24 mouse cellular contexts compared by ENCODE assay signal in the genomic region with DNA sequence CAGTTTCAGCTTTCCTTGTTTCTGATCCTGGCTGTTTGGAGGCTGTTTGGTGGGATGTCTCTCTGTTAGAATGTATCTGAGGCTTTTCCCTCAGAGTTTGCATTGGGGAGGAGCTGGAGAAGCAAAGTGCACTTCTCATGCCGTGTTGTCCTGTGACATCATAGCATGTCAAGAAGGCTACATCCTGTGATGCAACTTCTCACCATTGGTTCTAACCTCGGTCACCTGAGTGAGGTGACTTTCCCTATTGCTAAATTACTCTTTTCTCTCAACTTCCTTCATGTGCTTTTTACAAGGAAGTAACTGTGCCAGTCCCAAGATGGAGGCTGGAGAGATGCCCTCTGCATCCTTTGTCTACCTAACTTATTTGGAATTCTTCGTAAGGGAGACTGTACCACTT. TPM values are rescaled to one million over a fixed set of nuclear protein-coding genes. Genes with fewer than 3 reads are reported as not detected.
A peak's percentile ranks its signal among the peaks of the same experiment; 100 is the strongest.
DNase-seq lines count a peak whose midpoint lies in the region; ATAC-seq and TF ChIP-seq lines count a peak whose summit lies in the region.
"Had no signal": no experiment of that assay in that cellular context is flagged by ENCODE, and none has a peak within 500 bp of the region (broad histone marks: within the 10 kb centered on the region; RNA-seq: fewer than 3 reads in every experiment).

No protein-coding gene starts in this region.

- DNase-seq in intestine, embryonic 14.5 days (ENCODE audit: low spot score): peak; percentile 38
- peak; percentile 2 for DNase-seq in testis, postnatal 10 days (ENCODE audit: low spot score)
- DNase-seq in testis, postnatal 14 days (ENCODE audit: low spot score): no peak
- no peak for DNase-seq in layer of hippocampus, adult 9-11 months
- DNase-seq in layer of hippocampus, adult 2 months (ENCODE audit: low spot score in 2 of 2): no peak
- DNase-seq: adrenal gland, adult 2 months; adrenal gland, postnatal 10 days; adrenal gland, postnatal 25 days; cerebellum, adult 11 months; cerebellum, adult 18-20 months; cerebellum, adult 8-10 months; cerebellum, adult 9-11 months; cerebellum, postnatal 14 days; cerebellum, postnatal 36 days; embryo, embryonic 11 days had no signal

- no peak for TF ChIP-seq CTCF in layer of hippocampus, adult 2 months (conservative IDR thresholded peaks at IDR 0.05)

- H3K9ac ChIP-seq in intestine, embryonic 14.5 days (ENCODE audit: low read length): no peak overlapping the region
- H3K9ac ChIP-seq in intestine, embryonic 15.5 days: no peak overlapping the region
- H3K9ac ChIP-seq: embryonic facial prominence, embryonic 13.5 days; embryonic facial prominence, embryonic 15.5 days; forebrain, embryonic 12.5 days had no signal

- H3K27me3 ChIP-seq in intestine, embryonic 14.5 days (replicated peaks; ENCODE audit: control insufficient read depth, insufficient read depth, low read length): no peaks in the 10 kb centered on the region
- H3K27me3 ChIP-seq in intestine, embryonic 15.5 days (replicated peaks): 0 out of 2 replicates have a peak, but pooled peaks cover 5% of the 10 kb centered on the region
- H3K27me3 ChIP-seq: embryonic facial prominence, embryonic 13.5 days; embryonic facial prominence, embryonic 15.5 days; forebrain, embryonic 12.5 days had no signal

- H3K36me3 ChIP-seq in intestine, embryonic 14.5 days (ENCODE audit: control insufficient read depth, insufficient read depth, low read length): no peaks in the 10 kb centered on the region
- H3K36me3 ChIP-seq in intestine, embryonic 15.5 days: no peaks in the 10 kb centered on the region
- H3K36me3 ChIP-seq: embryonic facial prominence, embryonic 13.5 days; embryonic facial prominence, embryonic 15.5 days; forebrain, embryonic 10.5 days; forebrain, embryonic 12.5 days had no signal

- H3K4me2 ChIP-seq in intestine, embryonic 14.5 days (ENCODE audit: low read length): no peak overlapping the region
- H3K4me2 ChIP-seq in intestine, embryonic 15.5 days (replicated peaks): no peak overlapping the region
- H3K4me2 ChIP-seq: embryonic facial prominence, embryonic 13.5 days; embryonic facial prominence, embryonic 15.5 days; forebrain, embryonic 12.5 days had no signal

- no peak overlapping the region for H3K4me3 ChIP-seq in intestine, embryonic 14.5 days (ENCODE audit: low read depth, low read length)
- no peak overlapping the region for H3K4me3 ChIP-seq in intestine, embryonic 15.5 days (replicated peaks)
- no peak overlapping the region for H3K4me3 ChIP-seq in layer of hippocampus, adult 2 months
- H3K4me3 ChIP-seq: embryonic facial prominence, embryonic 13.5 days; embryonic facial prominence, embryonic 15.5 days; erythroblast, embryonic 14.5 days; forebrain, embryonic 10.5 days; forebrain, embryonic 12.5 days had no signal

- WGBS in intestine, embryonic 14.5 days: 86% methylated on average over 3 of the region's 3 CpGs
- WGBS in intestine, embryonic 15.5 days: 88% methylated on average over 3 of the region's 3 CpGs

- H3K9me3 ChIP-seq in intestine, embryonic 14.5 days (ENCODE audit: control insufficient read depth, low read length): no peaks in the 10 kb centered on the region
- H3K9me3 ChIP-seq in intestine, embryonic 15.5 days: no peaks in the 10 kb centered on the region
- H3K9me3 ChIP-seq: embryonic facial prominence, embryonic 13.5 days; embryonic facial prominence, embryonic 15.5 days; forebrain, embryonic 10.5 days; forebrain, embryonic 12.5 days had no signal

- H3K27ac ChIP-seq in intestine, embryonic 14.5 days (ENCODE audit: low read depth): no peak overlapping the region
- no peak overlapping the region for H3K27ac ChIP-seq in intestine, embryonic 15.5 days
- H3K27ac ChIP-seq in layer of hippocampus, adult 2 months: no peak overlapping the region
- H3K27ac ChIP-seq: embryonic facial prominence, embryonic 13.5 days; embryonic facial prominence, embryonic 15.5 days; forebrain, embryonic 10.5 days; forebrain, embryonic 12.5 days had no signal

- no peak for ATAC-seq in intestine, embryonic 14.5 days (replicated peaks; ENCODE audit: low FRiP score, low TSS enrichment, low read depth)
- no peak for ATAC-seq in intestine, embryonic 15.5 days
- peak; percentile 89 for ATAC-seq in megakaryocyte, adult 5-6 weeks (ENCODE audit: poor library complexity, severe bottlenecking)
- peak; percentile 52 for ATAC-seq in megakaryocyte progenitor cell, adult 5-6 weeks (replicated peaks; ENCODE audit: poor library complexity)
- ATAC-seq: forebrain, embryonic 14.5 days had no signal

- no peaks in the 10 kb centered on the region for H3K4me1 ChIP-seq in intestine, embryonic 14.5 days (replicated peaks; ENCODE audit: control insufficient read depth, insufficient read depth, low read length)
- H3K4me1 ChIP-seq in intestine, embryonic 15.5 days (replicated peaks): no peaks in the 10 kb centered on the region
- H3K4me1 ChIP-seq: embryonic facial prominence, embryonic 13.5 days; embryonic facial prominence, embryonic 15.5 days had no signal

RNA-seq across cellular contexts. Expression of a gene that starts 25.6 kb away (rescaled TPM):
- polyA plus RNA-seq in intestine, embryonic 14.5 days (2014; fragmentation: Nextera tagmentation; extraction: Ambion mirVana): 65.8 and 74.5 TPM in 2 replicates
- polyA plus RNA-seq in intestine, embryonic 15.5 days (2015; fragmentation: Nextera tagmentation; extraction: Ambion mirVana): 54.3 and 56.0 TPM in 2 replicates
- 11.5 and 19.1 TPM in 2 replicates for total RNA-seq in megakaryocyte, adult 5-6 weeks (2015)
- total RNA-seq in megakaryocyte, adult 5-6 weeks (2017): 7.9 and 10.8 TPM in 2 replicates
- total RNA-seq in megakaryocyte progenitor cell, adult 5-6 weeks (2015): 43.4 and 48.4 TPM in 2 replicates
- 18.0 and 19.5 TPM in 2 replicates for total RNA-seq in megakaryocyte progenitor cell, adult 5-6 weeks (2017)
- 100 to 1,000 TPM; 138 to 146 TPM for total RNA-seq in layer of hippocampus, adult 2 months (2021)

RNA-seq across cellular contexts. Expression of a gene that starts 25.9 kb away (rescaled TPM):
- 398 and 449 TPM in 2 replicates for polyA plus RNA-seq in intestine, embryonic 14.5 days (2014; fragmentation: Nextera tagmentation; extraction: Ambion mirVana)
- 430 and 467 TPM in 2 replicates for polyA plus RNA-seq in intestine, embryonic 15.5 days (2015; fragmentation: Nextera tagmentation; extraction: Ambion mirVana)
- 382 and 449 TPM in 2 replicates for total RNA-seq in megakaryocyte, adult 5-6 weeks (2015)
- total RNA-seq in megakaryocyte, adult 5-6 weeks (2017): 285 and 302 TPM in 2 replicates
- 584 and 670 TPM in 2 replicates for total RNA-seq in megakaryocyte progenitor cell, adult 5-6 weeks (2015)
- total RNA-seq in megakaryocyte progenitor cell, adult 5-6 weeks (2017): 230 and 279 TPM in 2 replicates
- 10 to 100 TPM; 47.2 to 53.3 TPM for total RNA-seq in layer of hippocampus, adult 2 months (2021)

Comparison
In these comparisons a context has a peak if more than half of its experiments do, and no peak if none do; other contexts are left out.
1. DNase-seq: peak in intestine, embryonic 14.5 days (single experiment) and testis, postnatal 10 days (single experiment); none in testis, postnatal 14 days (single experiment), layer of hippocampus, adult 9-11 months (single experiment) and layer of hippocampus, adult 2 months (0 of 2).
2. ATAC-seq: peak in megakaryocyte, adult 5-6 weeks (single experiment) and megakaryocyte progenitor cell, adult 5-6 weeks (single experiment); none in intestine, embryonic 14.5 days (single experiment) and intestine, embryonic 15.5 days (single experiment).
3. RNA of a gene that starts 25.9 kb away (total RNA-seq): 230 to 670 TPM in megakaryocyte progenitor cell, adult 5-6 weeks and 285 to 449 TPM in megakaryocyte, adult 5-6 weeks; 47.2 to 53.3 TPM in layer of hippocampus, adult 2 months; every median in the first group is over 4 times any median in the second.